Mouse (Mus musculus) kidney, adult 2 months (tissue): ENCODE results near the gene Hint1. TPM values are rescaled to one million over a fixed set of nuclear protein-coding genes. Genes with fewer than 3 reads are reported as not detected.
"Not testable (repeated sequence)": the region's sequence is repeated elsewhere in the genome, so short reads cannot be mapped to it uniquely, and the experiment has no call there.

Source experiments
- DNase-seq: peaks from one replicate; pipeline ENCODE4 v3.0.0; 2021
- H3K27ac ChIP-seq: fragments of 200-500 bp; 2 replicates; pipeline ENCODE4 v1.5.1; 2012; ENCODE audit warnings: low read depth, low read length, control low read depth, inconsistent platforms; ENCODE audit not compliant: insufficient read depth
- H3K27me3 ChIP-seq: fragments of 200-500 bp; replicated peaks from 2 replicates; pipeline ENCODE4 v1.6.1; 2012; ENCODE audit warnings: mild to moderate bottlenecking, moderate library complexity, low read length, inconsistent platforms; ENCODE audit not compliant: control insufficient read depth, insufficient read depth
- H3K36me3 ChIP-seq: fragments of 200-500 bp; 2 replicates; pipeline ENCODE4 v1.6.1; 2012; ENCODE audit warnings: mild to moderate bottlenecking, moderate library complexity, low read length, inconsistent platforms; ENCODE audit not compliant: control insufficient read depth, insufficient read depth
- H3K4me1 ChIP-seq: fragments of 200-500 bp; 2 replicates; pipeline ENCODE4 v1.6.1; 2011; ENCODE audit warnings: low read length; ENCODE audit not compliant: control insufficient read depth, insufficient read depth
- H3K4me3 ChIP-seq: fragments of 200-500 bp; 2 replicates; pipeline ENCODE4 v1.5.1; 2011; ENCODE audit warnings: mild to moderate bottlenecking, low read depth, low read length, control low read depth; ENCODE audit not compliant: insufficient read depth
- CTCF ChIP-seq: fragments of 200-500 bp; conservative IDR thresholded peaks from 2 replicates; pipeline ENCODE4 v1.5.1; 2011; ENCODE audit warnings: low read depth, mild to moderate bottlenecking, control low read depth, low read length, moderate library complexity, mixed read lengths; ENCODE audit not compliant: insufficient read depth, insufficient read length
- POLR2A ChIP-seq: fragments of 200-500 bp; IDR thresholded peaks from one replicate; pipeline ENCODE4 v1.6.1; 2011; ENCODE audit warnings: low read depth, low read length, control low read depth
- WGBS: fragments of 180-500 bp; shearing (Covaris S2); methylation state at CpG from one replicate; pipeline ENCODE4 v1.1.7; 2018; 5-methylcytosine and 5-hydroxymethylcytosine counted together
- polyA plus RNA-seq: library from polyadenylated mRNA; depleted of rRNA; stranded (reverse); fragments of >200 nt; gene quantifications from 2 replicates; pipeline ENCODE4 v1.2.3, GENCODE M21; 2012

Gene Hint1
- polyA plus RNA-seq, 1 experiment, result 1,173 TPM

DNA sequence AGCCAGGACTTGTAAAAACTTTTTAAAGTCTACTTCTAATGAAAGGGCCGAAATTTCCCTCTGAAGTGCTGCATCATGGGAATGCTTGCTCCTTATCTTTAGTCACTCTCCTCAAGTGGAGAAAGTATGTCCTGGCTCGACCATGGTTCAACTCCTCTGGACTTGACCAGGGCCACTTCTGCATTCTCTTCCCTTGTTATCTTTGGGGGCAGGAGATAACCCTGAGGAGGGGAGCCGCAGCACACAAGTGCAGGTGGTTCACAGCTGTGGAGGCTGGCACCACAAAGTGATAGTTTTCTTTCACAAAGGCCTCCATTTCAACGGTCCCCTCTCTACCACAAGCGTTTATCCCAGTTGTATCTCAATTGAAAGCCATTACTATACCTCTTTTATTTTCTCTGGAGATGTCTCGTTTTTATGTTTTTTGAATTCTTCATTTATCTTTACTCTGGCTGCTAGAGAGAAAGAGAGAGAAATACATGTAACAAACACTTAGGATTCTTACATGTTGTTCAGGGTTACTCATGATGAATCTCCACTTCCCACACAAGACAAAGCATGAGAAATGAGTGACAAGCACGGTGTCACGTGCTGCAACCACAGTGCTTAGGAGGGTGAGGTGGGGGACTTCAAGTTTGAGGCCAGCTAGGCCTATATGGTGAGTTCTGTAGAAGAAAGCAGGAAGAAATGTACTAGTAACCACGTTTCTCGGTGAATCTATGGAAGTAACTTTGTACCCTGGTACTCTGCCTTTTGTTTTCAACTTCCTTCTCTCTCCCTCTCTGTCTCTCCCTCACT, 16.0 kb upstream of the Hint1 start:
- no peaks in the 10 kb centered on the region for H3K4me1 ChIP-seq
- H3K4me3 ChIP-seq, result no peak overlapping the region
- WGBS, result 88% methylated on average over 10 of the region's 10 CpGs
- H3K27ac ChIP-seq, result no peak overlapping the region
- no peaks in the 10 kb centered on the region for H3K36me3 ChIP-seq
- TF ChIP-seq POLR2A, result no peak
- TF ChIP-seq CTCF, result no peak
- no peaks in the 10 kb centered on the region for H3K27me3 ChIP-seq
- no peak for DNase-seq

DNA sequence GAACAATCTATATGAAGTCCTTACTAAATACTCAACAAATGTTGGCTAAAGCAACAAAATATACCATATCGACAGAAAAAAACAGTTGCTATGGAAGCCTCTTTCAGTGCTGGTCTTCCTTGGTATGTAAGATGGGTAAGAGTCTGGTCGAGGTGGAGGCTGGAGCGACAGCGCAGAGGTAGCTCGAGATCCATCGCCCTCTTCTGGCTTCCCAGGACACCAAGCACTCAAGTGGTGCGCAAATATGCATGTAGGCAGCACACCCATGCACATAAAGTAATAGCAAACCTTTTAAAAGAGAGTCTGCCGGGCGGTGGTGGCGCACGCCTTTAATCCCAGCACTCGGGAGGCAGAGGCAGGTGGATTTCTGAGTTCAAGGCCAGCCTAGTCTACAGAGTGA, 14.5 kb upstream of the Hint1 start:
- Histone ChIP-seq H3K4me1 (no peaks in the 10 kb centered on the region), H3K27ac (no peak overlapping the region), H3K4me3 (no peak overlapping the region), H3K27me3 (no peaks in the 10 kb centered on the region), H3K36me3 (no peaks in the 10 kb centered on the region)
- TF ChIP-seq CTCF (no peak), POLR2A (no peak)
- no peak for DNase-seq
- 97% methylated on average over 12 of the region's 12 CpGs for WGBS

DNA sequence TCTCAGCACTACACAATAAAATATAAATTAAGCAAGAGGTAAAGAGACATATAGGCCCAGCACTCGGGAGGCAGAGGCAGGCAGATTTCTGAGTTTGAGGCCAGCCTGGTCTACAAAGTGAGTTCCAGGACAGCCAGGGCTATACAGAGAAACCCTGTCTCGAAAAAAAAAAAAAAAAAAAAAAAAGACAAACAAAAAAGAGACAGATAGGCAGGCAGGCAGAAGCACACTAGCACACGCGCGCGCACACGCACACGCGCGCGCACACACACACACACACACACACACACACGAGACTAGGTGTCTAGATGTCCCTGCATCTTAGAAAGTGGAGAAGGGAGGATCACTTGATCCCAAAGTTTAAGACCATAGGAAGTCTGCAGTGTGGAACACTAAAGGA, 7.3 kb upstream of the Hint1 start:
- H3K27ac ChIP-seq, H3K27me3 ChIP-seq, DNase-seq, H3K4me1 ChIP-seq, H3K4me3 ChIP-seq, H3K36me3 ChIP-seq: not testable (repeated sequence)
- 95% methylated on average over 12 of the region's 12 CpGs for WGBS

DNA sequence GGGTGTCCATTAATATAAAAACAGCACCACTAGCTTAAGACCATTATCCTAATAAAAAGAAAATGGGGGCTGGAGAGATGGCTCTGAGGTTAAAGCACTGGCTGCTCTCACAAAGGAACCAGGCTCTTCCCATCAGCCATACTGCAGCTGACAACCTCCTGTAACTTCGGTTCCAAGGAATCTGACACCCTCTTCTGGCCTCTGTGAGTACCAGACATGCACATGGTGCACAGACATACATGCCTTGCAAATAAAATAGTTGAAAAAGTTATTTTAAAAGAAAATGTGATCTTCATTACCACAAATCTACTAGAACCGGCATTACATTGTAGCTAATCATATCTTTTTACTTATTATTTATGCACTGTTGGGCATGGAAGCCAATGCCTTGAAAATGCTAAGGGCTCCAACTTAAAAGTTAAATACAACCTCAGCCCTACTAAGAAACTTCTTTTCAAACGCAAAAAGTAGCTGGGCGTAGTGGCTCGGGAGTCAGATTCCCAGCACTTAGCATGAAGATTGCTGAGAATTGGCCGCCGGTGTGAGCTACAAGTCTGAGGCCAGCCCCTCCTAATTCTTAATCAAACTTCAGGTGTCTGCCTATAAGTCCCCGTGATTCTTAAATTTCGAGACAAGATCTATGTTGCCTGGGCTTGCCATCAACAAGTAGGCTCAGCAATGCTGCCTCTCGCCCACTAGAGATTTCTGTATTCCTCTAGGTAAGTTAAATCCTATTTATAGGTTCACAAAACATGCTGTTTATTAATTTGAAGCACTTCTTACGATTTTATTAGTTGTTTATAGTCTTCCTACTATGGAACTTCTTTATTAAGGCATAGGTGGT, 6.6 kb upstream of the Hint1 start:
- peak; percentile 48 for DNase-seq
- TF ChIP-seq POLR2A (no peak), CTCF (peak; percentile 53)
- Histone ChIP-seq H3K4me1 (no peaks in the 10 kb centered on the region), H3K27me3 (no peaks in the 10 kb centered on the region), H3K36me3 (no peaks in the 10 kb centered on the region), H3K4me3 (peak overlapping the region; percentile 76), H3K27ac (no peak overlapping the region)
- 15% methylated on average over 11 of the region's 11 CpGs for WGBS

DNA sequence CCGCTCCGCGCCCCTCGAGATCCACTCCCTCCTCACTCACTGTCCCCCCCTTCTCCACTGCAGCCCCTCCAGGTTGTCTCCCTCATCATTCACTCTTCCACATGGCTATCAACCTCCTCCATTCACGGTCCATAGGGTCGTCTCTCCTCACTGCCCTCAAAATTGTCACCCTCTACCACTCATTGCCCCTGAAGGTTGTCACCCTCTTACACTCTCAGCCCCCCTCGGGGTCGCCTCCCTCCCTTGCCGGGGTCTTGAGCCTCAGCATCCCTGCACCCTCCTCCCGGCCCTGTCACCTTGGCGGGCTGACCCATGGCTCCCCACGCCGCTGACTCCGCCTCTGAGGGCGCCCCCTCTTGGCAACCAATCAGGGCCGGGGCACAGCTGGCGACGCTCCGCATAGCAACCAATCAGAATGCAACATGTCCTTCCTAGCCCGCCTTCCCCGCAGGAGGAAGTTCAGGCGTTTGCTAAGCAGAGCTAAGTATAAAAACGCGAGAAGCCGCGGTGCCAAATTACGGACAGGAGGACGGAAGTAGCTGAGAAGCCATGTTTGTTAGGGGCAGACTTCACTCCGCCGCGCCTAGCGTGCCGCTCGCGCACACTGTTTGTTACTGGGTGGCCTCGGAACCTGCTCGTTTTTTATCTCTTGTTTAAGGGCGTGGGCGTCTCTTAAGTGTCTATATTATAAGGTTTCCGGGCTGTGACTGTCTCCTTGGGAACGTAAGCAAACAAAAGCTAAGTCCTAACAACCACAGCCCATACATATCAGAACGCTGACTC, 5.7 kb upstream of the Hint1 start, which contains the start of gene Lyrm7:
TSS of gene Lyrm7 (minus strand) at position 661 of the 783 bp plus-strand sequence.
- DNase-seq, result peak; percentile 99
- no peaks in the 10 kb centered on the region for H3K27me3 ChIP-seq
- WGBS, result under 1% methylated on average over 42 of the region's 42 CpGs
- H3K27ac ChIP-seq, result peak within 1 kb of the TSS; percentile 99
- TF ChIP-seq CTCF, result no peak
- peak; percentile 81 for TF ChIP-seq POLR2A
- H3K4me3 ChIP-seq, result peak within 1 kb of the TSS; percentile 76
- no peaks in the 10 kb centered on the region for H3K4me1 ChIP-seq
- no peaks in the 10 kb centered on the region for H3K36me3 ChIP-seq

DNA sequence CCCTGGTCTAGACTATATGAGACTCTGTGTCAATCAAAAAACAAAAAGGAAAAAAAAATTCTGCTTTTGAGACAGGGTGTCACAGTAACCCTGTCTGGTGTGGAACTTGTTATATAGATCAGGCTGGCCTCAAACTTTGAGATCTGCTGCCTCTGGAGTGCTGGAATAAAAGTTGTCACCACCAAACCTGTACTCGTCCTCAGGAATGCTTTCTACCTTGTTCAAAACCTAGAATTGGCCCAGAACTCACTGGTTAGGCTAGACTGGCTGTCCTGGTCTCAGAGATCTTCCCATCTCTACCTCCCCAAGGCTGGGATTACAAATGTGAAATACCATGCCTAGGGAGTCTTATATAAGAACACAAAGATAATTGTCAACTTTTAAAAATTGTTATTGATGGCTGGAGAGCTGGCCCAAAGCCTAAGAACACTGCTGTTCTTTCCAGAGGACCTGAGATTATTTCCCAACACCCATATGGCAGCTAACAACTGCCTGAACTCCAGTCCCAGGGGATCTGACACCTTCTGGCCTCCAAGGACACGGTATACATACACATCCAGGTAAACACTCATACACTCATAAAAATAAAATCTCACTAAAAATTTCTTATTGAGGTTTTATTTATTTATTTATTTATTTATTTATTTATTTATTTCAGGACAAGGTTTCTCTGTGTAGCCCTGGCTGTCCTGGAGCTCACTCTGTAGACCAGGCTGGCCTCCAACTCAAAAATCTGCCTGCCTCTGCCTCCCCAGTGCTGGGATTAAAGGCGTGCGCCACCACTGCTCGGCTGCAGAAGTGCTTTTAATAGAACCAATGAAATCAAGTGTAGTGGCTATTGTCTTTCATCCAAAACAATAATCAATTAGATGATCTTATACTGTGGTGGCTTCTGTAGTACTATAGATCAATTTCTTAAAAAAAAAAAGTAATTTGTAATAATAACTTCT, 4.4 kb upstream of the Hint1 start:
- H3K27ac ChIP-seq, result no peak overlapping the region
- no peaks in the 10 kb centered on the region for H3K27me3 ChIP-seq
- no peak overlapping the region for H3K4me3 ChIP-seq
- no peak for TF ChIP-seq CTCF
- no peak for TF ChIP-seq POLR2A
- no peaks in the 10 kb centered on the region for H3K36me3 ChIP-seq
- 90% methylated on average over 5 of the region's 5 CpGs for WGBS
- DNase-seq, result no peak
- no peaks in the 10 kb centered on the region for H3K4me1 ChIP-seq
